Mouse (Mus musculus): Measurements from ENCODE around the gene Slc47a2.

Slc47a2 gene

GRCm38 (mm10) chr11:61278445-61279077 is 64.1 kb downstream of the Slc47a2 start:
- DNase-seq (ENCODE audit: low spot score), result no peak

GRCm38 (mm10) chr11:61277937-61278336 is 64.7 kb downstream of the Slc47a2 start:
- DNase-seq (ENCODE audit: low spot score), result no peak

GRCm38 (mm10) chr11:61276482-61276881 is 66.2 kb downstream of the Slc47a2 start:
- DNase-seq (ENCODE audit: low spot score), result no peak

GRCm38 (mm10) chr11:61275106-61275505 is 67.6 kb downstream of the Slc47a2 start:
- DNase-seq (ENCODE audit: low spot score), result peak; percentile 39

DNA sequence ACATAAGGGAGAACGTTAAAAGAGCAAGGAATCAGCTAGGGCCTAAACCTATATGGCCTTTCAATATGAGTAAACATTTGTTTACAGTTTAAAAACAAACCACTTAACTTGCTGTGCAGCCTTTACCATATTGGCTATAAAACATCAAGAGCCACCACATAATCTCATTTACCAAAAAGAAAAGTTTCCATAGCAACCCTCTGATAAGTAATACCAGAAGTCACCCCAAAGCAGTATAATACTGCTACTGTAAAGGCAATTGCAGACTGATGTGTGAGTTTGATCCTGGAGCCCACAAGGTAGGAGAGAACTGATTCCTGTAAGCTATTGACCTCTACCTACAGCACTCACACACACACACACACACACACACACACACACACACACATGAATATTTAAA is 68.2 kb downstream of the Slc47a2 start:
- no peak for DNase-seq (ENCODE audit: low spot score)

DNA sequence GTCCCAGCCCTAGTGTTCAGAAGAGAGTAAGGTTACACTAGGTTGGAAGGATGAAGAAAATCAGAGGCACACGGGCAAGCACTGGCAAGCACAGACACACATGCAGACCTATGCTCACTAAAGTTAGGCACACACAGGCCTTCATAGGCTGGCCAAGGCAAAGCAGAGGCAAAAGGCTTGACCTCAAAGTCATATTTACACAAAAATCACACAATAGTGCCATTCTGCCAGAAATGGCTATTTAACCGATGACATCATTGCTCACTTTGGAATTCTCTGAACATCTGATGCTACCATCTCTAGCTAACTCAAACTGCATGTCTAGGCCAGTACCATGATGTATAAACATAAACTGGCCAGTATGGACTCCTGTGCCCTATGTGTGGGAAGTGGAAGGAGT is 68.7 kb downstream of the Slc47a2 start:
- DNase-seq (ENCODE audit: low spot score), result no peak

DNA sequence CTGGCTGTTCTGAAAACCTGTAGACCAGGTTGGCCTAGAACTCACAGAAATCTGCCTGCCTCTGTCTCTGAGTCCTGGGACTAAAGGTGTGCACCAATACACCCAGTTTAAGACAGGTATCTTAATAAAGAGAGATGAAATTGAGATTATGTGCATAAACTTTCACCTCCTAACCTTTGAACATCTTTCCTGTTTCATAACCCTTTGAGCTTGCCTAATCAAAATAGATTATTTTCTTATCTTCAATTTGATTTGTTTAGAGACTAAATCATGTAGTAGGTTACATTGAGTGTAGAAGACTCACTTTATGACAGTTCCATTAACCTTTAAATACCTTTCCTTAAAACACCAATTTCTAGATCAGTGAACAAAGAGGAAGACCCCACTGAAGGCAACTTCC is 71.0 kb downstream of the Slc47a2 start:
- no peak for DNase-seq (ENCODE audit: low spot score)

- no peak for DNase-seq (ENCODE audit: low spot score)
These were observed 72.3 kb downstream of the Slc47a2 start for GRCm38 (mm10) chr11:61270406-61270805.

DNA sequence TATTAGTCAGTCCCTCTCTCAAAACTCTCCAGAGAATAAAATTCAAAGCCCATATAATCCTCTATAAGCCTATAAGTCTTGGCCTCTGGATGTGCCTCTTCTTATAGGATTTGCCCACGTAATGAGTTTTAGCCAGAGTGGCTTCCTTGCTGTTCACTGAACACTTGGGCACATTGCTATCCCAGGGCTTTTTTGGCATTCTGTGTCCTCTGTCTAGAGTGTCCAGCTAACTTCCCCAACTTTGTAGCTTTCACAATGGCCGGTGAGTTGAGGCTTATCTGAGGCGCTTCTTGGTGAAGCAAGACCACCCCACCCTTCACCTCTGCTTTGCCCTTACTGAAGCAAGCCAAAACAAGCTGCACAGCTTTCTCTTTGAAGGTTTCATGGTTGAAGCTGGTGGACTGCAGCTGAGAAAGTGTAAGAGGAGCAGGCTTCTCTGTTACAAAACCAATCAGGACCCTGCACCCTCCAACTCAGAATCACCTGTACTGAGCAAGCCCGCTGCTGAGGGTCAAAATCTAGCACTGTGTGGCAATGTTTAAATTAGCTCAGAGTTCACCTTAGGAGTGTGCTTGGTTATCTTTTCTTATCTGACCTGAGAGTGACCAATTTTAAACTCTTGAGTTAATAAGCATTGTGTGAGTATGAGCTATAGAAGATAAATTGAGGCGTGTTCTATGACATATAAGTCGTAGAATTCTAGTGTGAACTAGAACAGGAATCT is 73.9 kb downstream of the Slc47a2 start:
- DNase-seq (ENCODE audit: low spot score), result peak; percentile 76

DNA sequence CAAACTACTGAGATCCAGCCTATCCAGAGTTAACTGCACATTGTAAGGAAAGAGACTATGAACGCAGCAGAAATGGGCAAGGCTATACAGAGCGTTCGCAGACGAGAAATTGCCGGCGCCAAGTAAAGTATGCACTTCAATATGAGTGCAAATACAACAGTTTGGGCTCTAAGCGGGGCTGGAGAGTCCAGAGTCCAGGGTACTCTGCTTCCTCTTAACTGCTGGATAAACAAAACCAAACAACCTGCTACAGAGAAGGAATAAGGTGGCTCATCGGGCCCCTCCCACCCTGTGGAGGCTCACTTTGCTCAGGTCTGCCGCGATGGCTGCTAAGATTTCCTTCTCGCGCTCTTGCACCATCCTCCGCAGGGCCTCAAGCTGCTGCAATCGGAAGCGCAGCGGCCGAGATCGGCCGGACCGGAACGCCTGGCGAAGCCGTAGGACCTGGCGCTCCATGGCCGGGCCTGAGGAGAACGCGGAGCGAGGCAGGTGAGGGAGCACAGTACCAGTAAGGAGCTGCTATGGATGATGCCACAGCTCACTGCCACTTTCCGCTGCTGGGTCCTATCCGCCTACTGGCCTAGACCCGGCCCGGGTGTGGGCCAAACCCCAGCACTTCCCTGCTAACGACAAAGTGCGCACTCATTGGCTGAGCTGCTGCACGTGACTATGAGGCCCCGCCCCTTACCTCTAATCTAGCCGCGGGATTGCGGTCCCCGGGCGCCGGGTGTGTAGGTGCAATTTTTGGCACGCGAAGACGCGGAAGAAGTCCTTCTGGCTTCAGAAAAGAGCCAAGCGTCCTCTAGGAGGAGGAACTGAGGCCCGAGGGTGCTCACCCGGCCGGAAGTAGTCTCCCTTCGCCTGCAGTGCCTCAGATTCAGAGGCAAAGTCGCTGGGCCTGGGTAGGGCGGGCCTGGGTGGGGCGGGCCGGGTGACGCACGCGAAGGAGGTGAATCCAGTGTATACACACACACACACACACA is 75.8 kb downstream of the Slc47a2 start, which contains the start of gene Aldh3a2:
Gene Aldh3a2 (minus strand): TSS at position 914 of the 983 bp plus-strand sequence.
- peak; percentile 95 for DNase-seq (ENCODE audit: low spot score)

GRCm38 (mm10) chr11:61263841-61264240 is 78.8 kb downstream of the Slc47a2 start:
- no peak for DNase-seq (ENCODE audit: low spot score)

GRCm38 (mm10) chr11:61262516-61262915 is 80.1 kb downstream of the Slc47a2 start:
- no peak for DNase-seq (ENCODE audit: low spot score)

- DNase-seq (ENCODE audit: low spot score), result no peak
These were observed 83.6 kb downstream of the Slc47a2 start for GRCm38 (mm10) chr11:61259106-61259505.

DNA sequence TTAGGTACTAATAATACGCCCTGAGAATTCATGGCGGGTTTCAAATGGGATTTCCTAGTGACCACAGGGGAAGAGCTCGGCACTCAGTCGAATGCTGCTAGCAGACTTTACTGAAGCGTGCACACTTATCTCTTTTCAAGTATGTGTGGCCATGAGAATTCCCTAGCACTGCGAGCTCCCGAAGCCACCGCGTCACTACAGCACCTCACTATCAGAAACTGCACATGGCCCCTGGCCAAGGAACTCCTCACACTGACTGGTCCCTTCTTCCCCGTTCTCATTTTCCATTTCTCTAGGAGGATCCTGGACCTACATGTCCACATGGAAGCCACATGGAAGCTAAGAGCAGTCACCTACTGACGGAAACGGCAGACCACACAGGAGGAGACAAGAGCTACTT is 89.9 kb downstream of the Slc47a2 start:
- DNase-seq (ENCODE audit: low spot score), result no peak

- DNase-seq (ENCODE audit: low spot score), result no peak
These were observed 90.9 kb downstream of the Slc47a2 start for GRCm38 (mm10) chr11:61251741-61252140.

Measured in yolk sac, embryonic 10.5 days (tissue).